Mouse (Mus musculus) T-helper 1 cell (primary cell): ENCODE results near the gene Mthfr.

Source experiments
- in situ Hi-C: fragments of 300-600 bp; cut with MboI, MseI; formaldehyde crosslinking; loops from one replicate; pipeline ENCODE4 v1.15.1; 2025; ENCODE audit warnings: high pct_unique_total_duplicates

Gene Mthfr

DNA sequence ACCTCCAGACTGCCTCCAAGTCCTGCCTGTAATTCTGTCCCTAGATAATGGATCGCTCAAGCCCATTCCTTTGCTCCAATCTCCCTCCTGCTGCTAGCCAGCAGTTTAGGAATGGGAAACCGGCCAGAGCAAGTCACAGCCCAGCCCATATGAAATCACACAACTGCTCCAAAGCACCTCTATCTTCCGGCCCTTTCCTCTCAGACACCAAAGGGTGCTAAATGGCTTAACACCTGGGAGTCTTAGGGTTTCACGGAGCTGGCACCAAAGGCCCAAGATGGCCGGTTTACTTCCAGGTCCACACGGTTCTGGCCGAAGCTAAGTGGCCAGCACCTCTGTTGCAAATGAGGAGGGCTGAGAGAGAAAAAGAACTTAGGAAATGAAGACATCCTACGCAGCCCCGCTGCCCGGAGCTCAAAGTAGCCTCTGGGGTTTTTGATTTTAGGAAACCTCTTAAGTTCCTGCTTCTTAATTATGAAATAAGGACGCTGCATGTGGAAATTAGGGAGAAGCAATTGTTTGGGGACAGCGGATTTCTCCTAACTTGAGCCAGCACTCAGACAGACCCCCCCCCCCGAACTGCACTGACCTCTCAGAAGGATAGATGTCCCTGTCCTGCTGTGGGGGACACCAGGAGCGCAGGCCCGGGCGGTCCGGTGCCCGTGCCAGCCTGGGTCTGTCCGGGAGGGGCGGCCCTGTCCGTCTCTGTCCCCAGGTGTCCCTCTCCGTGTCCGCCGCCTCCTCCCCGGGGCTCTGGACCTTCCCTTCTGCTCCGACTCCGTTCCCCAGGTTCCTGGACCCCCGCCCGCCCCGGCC lies 48.4 kb downstream of the Mthfr start:
- in situ Hi-C loops = no loop called here

DNA sequence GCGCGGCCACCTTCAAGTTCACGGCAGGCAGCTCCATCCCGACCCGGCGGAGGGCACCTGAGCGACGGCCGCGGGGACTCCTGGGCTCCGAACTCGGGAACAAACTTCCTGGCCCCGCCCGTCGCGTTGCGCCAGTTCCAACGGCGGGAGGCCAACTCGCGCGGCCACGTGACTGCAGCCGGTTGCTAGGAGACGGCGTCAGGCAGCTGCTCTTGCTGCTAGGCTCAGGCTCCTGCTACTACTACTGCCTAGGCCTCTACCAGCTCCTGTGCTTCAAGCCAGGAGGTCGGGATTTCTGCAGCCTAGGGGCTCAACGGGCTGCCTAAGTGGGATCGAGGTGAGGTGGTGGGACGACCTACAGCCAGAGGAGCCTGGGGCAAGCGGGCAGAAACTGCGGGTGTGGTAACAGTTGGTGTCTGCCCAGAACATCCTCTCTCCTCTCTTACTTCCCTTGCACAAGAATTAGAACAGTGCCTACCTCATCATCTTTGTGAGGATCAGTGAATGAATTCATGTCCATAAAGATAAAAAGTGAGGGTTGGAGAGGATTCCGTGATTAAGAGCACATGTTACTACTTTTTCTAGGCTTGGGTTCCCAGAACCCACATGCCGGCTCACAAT lies 49.1 kb downstream of the Mthfr start, which contains the start of gene Agtrap:
Gene Agtrap (minus strand): TSS at position 125 of the 621 bp plus-strand sequence.
- in situ Hi-C loops = no loop called here

DNA sequence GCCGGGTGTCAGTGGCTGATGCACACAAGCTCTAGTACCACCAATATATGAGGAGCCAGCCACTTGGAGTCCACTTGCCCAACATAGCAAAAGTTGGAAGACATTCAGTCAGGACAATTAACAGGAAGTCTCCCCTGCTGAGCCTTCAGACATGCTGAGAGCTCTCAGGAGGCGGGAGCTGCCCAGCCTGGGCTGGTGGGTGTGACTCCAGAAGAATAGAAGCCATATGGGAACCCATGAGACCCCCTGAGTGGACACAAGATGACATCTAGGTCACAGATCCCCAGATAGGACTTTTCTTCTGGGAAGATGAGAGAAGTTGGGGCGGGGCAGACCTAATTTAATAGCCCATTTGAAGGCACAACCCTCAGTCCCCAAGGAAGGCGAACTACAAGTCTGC lies 50.3 kb downstream of the Mthfr start:
- in situ Hi-C loops = no loop called here

DNA sequence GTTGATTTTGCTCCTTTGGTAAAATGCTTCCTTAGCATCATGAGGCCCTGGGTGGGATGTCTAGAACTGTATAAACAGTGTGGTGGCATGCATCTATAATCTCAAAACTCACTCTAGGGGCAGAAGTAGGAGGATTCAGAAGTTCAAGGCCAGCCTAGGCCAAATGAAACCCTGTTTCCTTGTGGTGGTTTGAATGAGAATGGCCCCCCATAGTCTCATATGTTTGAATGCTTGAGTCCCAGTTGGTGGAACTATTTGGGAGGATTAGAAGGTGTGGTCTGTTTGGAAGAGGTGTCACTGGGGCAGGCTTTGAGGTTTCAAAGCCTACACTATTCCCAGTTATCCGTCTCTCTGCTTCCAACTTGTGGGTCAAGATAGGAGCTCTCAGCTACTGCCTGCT lies 52.3 kb downstream of the Mthfr start:
- in situ Hi-C loops = no loop called here

DNA sequence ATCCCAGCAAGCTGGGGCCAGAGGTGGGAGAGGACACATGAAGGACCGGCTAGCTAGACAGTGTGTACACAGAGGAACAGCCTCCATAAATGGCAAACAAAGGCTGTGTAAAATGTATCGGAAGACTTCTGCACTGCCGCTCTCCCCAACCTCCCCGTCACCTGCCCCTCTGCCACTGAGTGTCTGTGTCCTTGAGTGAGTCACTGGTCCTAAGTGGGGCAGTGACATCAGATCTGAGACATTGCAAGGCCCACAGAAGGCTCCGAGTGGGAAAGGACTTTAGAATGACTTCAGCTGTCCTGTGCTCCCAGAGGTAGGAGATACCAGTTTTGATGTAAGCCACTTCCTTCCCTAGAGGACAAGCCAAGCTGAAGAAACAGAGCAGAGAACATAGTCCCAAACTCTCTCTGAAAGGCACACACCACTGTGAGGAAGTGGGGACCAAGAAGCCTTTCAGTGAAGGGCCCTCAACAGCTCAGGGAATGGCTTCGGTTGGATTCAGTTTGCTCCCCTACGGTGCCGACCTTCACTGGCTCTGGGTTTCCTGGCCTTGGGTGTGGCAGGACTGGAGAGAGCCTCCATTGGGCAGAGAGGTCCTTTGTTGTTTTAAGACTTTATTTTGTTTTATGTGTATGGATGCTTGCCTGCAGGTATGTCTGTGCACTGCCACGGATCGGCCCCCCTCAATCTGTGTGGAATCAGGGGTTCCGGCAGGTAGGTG lies 53.8 kb downstream of the Mthfr start:
- in situ Hi-C loops = no loop called here

DNA sequence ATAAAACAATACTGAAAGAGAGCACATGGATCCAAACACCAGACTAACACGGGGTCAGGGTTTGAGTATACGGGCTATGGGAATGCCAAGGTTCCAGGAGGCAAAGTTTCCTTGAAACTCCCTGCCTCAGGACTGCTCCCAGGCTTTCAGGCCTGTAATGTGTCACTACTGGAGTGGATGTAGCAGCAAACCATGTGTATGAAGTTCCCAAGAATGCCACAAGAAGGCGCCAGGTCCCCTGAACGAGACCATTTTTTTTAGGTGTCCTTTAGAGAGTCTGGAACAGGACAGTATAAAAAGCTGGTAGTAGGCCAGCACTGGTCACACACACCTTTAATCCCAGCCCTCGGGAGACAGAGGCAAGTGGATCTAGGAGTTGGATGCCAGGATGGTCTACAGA lies 55.3 kb downstream of the Mthfr start:
- in situ Hi-C loops = no loop called here

DNA sequence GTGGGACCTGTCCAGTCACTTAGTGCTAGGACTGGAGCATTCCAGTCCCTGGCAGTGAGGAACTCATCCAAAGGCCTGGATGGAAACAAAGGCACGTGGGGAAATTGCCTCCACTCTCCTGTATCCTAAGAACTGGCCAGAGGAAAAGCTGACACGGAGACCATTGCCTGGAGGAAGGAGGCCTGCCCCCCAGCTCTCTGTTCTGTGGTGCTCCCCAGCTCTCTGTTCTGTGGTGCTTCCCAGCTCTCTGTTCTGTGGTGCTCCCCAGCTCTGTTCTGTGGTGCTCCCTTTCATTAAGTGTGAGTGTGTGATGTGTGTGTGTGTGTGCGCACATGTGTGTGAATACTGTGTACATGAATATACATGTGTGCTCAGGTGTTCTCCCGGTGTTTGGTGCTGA lies 56.2 kb downstream of the Mthfr start:
- in situ Hi-C loops = no loop called here

DNA sequence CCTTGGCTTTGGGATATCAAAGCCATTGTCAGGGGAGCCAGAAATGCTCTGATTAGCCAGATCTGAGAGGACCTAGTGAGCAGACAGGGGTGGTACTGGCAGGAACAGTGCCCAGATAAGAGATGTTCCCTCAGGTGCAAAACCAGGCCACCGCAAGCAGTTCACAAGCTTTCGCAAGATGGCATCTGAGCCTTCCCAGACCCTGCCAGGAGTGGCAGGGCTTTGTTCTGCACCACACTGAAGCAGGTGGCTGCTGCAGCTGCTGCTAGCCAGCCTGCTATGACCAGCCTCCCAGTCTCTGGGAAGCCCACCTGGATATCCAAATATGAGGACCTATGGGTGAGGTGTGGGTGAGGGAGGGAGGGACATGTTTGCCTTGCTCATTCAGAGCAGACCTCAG lies 59.1 kb downstream of the Mthfr start:
- in situ Hi-C loops = no loop called here

DNA sequence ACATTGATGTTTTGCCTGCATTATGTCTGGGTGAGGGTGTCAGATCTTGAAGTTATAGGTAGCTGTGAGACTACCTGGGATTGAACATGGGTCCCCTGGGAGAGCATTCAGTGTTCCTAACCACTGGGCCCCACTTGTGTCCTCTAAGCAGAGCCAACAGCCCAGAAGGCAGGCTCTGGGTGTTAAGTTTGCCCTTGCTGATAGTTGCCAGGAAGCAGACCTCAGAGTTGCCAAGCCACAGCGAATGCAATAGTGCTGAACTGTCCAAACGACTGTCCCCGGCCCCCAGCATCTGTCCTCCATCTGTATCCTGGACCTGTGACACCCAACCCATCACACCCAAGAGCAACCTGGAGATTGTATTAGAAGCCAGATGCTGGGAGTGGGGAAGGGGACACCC lies 59.8 kb downstream of the Mthfr start:
- in situ Hi-C loops = no loop called here

DNA sequence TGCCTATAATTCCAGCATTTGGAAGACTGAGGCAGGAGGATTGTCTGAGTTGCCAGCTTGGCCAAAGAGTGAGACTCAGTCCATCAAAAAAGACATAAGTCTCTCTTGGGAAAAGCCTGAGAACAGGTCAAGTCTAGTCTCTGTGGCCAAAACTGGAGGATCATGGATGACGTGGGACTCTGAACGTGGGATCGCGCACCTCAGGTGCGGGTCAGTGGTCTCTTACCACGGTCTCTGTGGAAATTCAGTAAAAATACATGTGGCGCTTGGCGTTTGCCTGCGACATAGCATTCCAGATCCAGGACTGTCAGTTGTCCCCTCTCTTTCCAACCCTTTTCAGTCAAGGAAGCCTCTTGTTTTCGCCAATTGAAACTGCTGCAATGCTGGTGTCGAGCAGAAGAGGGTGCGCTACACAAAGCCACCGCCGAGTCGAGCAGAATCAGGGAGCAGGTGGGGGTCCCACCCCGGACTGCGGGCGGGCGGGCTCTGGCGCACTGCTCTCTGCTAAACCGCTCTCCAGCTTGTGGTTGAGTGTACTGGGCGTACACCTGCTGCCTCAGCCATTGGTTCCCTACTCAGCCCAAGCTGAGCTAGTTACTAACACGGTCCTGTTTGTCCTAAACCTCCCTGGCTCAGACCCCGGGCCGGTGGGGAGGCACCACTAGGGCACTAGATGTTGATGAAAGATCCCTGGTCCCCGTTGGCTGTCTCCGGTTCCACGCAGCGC lies 63.1 kb downstream of the Mthfr start:
- in situ Hi-C loops = no loop called here

DNA sequence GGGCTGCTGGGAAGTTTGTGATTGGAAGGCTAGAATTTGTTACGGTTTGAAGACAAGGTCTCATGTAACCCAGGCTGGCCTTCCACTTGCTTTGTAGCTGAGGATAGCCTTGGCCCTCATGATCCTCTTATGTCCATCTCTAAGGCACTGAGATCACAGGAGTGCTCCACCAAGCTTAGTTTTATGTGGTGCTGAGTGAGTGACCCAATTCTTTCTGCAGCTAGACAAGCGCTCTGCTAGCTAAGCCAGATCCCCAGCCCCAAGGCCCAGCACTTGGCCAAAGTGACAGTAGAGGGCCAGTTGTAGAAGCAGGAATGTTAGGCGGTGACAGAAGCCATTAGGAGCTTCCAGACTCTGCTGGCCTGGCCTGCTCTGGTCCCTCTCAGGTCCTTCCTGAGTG lies 65.3 kb downstream of the Mthfr start:
- in situ Hi-C loops = no loop called here

DNA sequence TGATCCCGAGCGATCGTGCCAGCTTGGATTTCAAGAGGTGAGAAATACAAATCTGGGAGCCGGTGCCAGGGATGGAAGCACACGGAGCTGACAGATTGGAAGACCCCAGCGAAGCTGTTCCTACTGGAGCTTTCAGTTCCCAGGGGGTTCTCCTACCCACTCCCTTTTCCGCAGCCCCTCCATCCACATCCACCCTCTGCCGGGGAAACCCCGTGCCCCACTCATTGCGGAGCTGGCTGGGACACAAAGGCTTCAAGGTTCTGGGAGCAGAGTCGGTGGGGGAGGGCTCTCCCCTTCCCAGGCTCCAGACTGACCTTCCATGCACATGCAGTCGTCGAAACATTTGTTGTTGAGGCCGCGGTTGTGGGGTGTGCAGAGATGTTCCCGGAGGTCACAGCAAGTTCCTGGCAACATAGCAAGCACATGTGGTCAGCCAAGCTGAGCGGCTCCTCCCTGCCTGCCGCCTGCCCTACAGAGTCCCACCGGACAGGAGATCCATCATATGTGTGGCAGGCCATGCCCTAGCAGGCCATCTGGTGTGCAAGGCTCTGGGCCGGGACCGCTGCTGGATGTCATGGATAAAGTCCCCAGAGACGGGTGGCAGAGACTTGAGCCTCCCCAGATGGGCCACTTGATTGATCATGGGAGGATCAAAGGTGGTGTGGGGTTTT lies 68.9 kb downstream of the Mthfr start:
- in situ Hi-C loops = no loop called here

DNA sequence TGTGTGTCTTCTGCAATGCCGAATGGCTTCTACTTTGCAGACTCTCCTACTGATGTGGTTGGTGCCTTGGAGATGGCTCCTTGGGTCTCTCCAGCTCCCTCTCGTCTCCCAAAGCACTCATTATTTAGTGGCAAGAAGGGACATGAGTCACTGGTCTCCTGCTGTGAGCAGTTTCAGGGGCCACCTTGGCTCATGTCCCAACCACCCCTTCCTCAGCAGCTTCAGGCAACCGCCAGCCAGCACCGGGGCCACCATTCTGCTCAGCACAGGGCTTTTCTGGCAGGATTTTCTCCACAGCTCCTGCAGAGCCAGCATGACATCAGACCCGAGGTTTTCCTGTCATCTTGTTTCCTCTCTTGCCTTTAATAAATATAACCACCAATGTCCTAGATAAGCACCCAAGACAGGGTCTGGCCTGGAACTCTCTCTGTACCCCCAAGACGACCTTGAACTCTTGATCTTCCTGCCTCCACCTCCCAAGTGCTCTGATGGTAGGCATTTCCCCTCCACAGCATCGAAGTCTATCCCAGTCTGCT lies 69.8 kb downstream of the Mthfr start:
- in situ Hi-C loops = no loop called here
